Mouse (Mus musculus): Measurements from ENCODE around the gene Myh3. TPM values are rescaled to one million over a fixed set of nuclear protein-coding genes. Genes with fewer than 3 reads are reported as not detected.
"Not testable (repeated sequence)": the region's sequence is repeated elsewhere in the genome, so short reads cannot be mapped to it uniquely, and the experiment has no call there.

The Myh3 gene
- polyA plus RNA-seq, 1 experiment, result not detected

GRCm38 (mm10) chr11:67087225-67087624 lies 9.1 kb downstream of the Myh3 start:
- 83% methylated on average over 12 of the region's 12 CpGs for WGBS
- no peak overlapping the region for H3K27ac ChIP-seq (ENCODE audit: control insufficient read depth, insufficient read depth, low read depth, low read length, poor library complexity)
- no peak overlapping the region for H3K4me3 ChIP-seq (replicated peaks; ENCODE audit: control insufficient read depth, low read depth, low read length)
- no peak for TF ChIP-seq CTCF (IDR thresholded peaks at IDR 0.05; ENCODE audit: control insufficient read depth, insufficient read depth, low read length)
- no peak for TF ChIP-seq POLR2A (IDR thresholded peaks at IDR 0.05; ENCODE audit: borderline replicate concordance, control insufficient read depth, low read depth, low read length)
- no peaks in the 10 kb centered on the region for H3K4me1 ChIP-seq (ENCODE audit: control insufficient read depth, insufficient read depth, low read length)

- not testable (repeated sequence) for H3K27ac ChIP-seq (ENCODE audit: control insufficient read depth, insufficient read depth, low read depth, low read length, poor library complexity); H3K4me1 ChIP-seq (ENCODE audit: control insufficient read depth, insufficient read depth, low read length); H3K4me3 ChIP-seq (replicated peaks; ENCODE audit: control insufficient read depth, low read depth, low read length)
- 75% methylated on average over 12 of the region's 12 CpGs for WGBS
Observed at GRCm38 (mm10) chr11:67092354-67092753, 14.3 kb downstream of the Myh3 start.

- H3K4me1 ChIP-seq (ENCODE audit: control insufficient read depth, insufficient read depth, low read length), result no peaks in the 10 kb centered on the region
- no peak overlapping the region for H3K27ac ChIP-seq (ENCODE audit: control insufficient read depth, insufficient read depth, low read depth, low read length, poor library complexity)
- no peak for TF ChIP-seq POLR2A (IDR thresholded peaks at IDR 0.05; ENCODE audit: borderline replicate concordance, control insufficient read depth, low read depth, low read length)
- TF ChIP-seq CTCF (IDR thresholded peaks at IDR 0.05; ENCODE audit: control insufficient read depth, insufficient read depth, low read length), result no peak
- no peak overlapping the region for H3K4me3 ChIP-seq (replicated peaks; ENCODE audit: control insufficient read depth, low read depth, low read length)
- 67% methylated on average over 9 of the region's 9 CpGs for WGBS
Observed at GRCm38 (mm10) chr11:67093201-67093600, 15.1 kb downstream of the Myh3 start.

- no peaks in the 10 kb centered on the region for H3K4me1 ChIP-seq (ENCODE audit: control insufficient read depth, insufficient read depth, low read length)
- TF ChIP-seq CTCF (IDR thresholded peaks at IDR 0.05; ENCODE audit: control insufficient read depth, insufficient read depth, low read length) (no peak), POLR2A (IDR thresholded peaks at IDR 0.05; ENCODE audit: borderline replicate concordance, control insufficient read depth, low read depth, low read length) (no peak)
- 90% methylated on average over 5 of the region's 5 CpGs for WGBS
- no peak overlapping the region for H3K27ac ChIP-seq (ENCODE audit: control insufficient read depth, insufficient read depth, low read depth, low read length, poor library complexity)
- H3K4me3 ChIP-seq (replicated peaks; ENCODE audit: control insufficient read depth, low read depth, low read length), result no peak overlapping the region
Observed at GRCm38 (mm10) chr11:67093652-67094051, 15.6 kb downstream of the Myh3 start.

GRCm38 (mm10) chr11:67094470-67094869 lies 16.4 kb downstream of the Myh3 start:
- 71% methylated on average over 29 of the region's 29 CpGs for WGBS
- no peaks in the 10 kb centered on the region for H3K4me1 ChIP-seq (ENCODE audit: control insufficient read depth, insufficient read depth, low read length)
- no peak overlapping the region for H3K4me3 ChIP-seq (replicated peaks; ENCODE audit: control insufficient read depth, low read depth, low read length)
- TF ChIP-seq POLR2A (IDR thresholded peaks at IDR 0.05; ENCODE audit: borderline replicate concordance, control insufficient read depth, low read depth, low read length) (no peak), CTCF (IDR thresholded peaks at IDR 0.05; ENCODE audit: control insufficient read depth, insufficient read depth, low read length) (no peak)
- H3K27ac ChIP-seq (ENCODE audit: control insufficient read depth, insufficient read depth, low read depth, low read length, poor library complexity), result no peak overlapping the region

- WGBS, result 83% methylated on average over 10 of the region's 10 CpGs
Observed at GRCm38 (mm10) chr11:67097709-67098108, 19.6 kb downstream of the Myh3 start.

GRCm38 (mm10) chr11:67098427-67098826 lies 20.3 kb downstream of the Myh3 start:
- 79% methylated on average over 11 of the region's 11 CpGs for WGBS
- Histone ChIP-seq H3K4me1 (ENCODE audit: control insufficient read depth, insufficient read depth, low read length) (no peaks in the 10 kb centered on the region), H3K4me3 (replicated peaks; ENCODE audit: control insufficient read depth, low read depth, low read length) (no peak overlapping the region), H3K27ac (ENCODE audit: control insufficient read depth, insufficient read depth, low read depth, low read length, poor library complexity) (no peak overlapping the region)
- TF ChIP-seq CTCF (IDR thresholded peaks at IDR 0.05; ENCODE audit: control insufficient read depth, insufficient read depth, low read length) (no peak), POLR2A (IDR thresholded peaks at IDR 0.05; ENCODE audit: borderline replicate concordance, control insufficient read depth, low read depth, low read length) (no peak)

More at GRCm38 (mm10) chr11:67097709-67098108, 19.6 kb downstream of the Myh3 start:
- no peak overlapping the region for H3K4me3 ChIP-seq (replicated peaks; ENCODE audit: control insufficient read depth, low read depth, low read length)
- H3K4me1 ChIP-seq (ENCODE audit: control insufficient read depth, insufficient read depth, low read length), result no peaks in the 10 kb centered on the region
- H3K27ac ChIP-seq (ENCODE audit: control insufficient read depth, insufficient read depth, low read depth, low read length, poor library complexity), result no peak overlapping the region
- TF ChIP-seq POLR2A (IDR thresholded peaks at IDR 0.05; ENCODE audit: borderline replicate concordance, control insufficient read depth, low read depth, low read length) (no peak), CTCF (IDR thresholded peaks at IDR 0.05; ENCODE audit: control insufficient read depth, insufficient read depth, low read length) (no peak)

- no peaks in the 10 kb centered on the region for H3K4me1 ChIP-seq (ENCODE audit: control insufficient read depth, insufficient read depth, low read length)
- WGBS, result 85% methylated on average over 16 of the region's 16 CpGs
- TF ChIP-seq POLR2A (IDR thresholded peaks at IDR 0.05; ENCODE audit: borderline replicate concordance, control insufficient read depth, low read depth, low read length) (no peak), CTCF (IDR thresholded peaks at IDR 0.05; ENCODE audit: control insufficient read depth, insufficient read depth, low read length) (no peak)
Observed at GRCm38 (mm10) chr11:67099241-67099640, 21.1 kb downstream of the Myh3 start.

GRCm38 (mm10) chr11:67100169-67100568 lies 22.1 kb downstream of the Myh3 start:
- WGBS, result 30% methylated on average over 6 of the region's 6 CpGs
- TF ChIP-seq POLR2A (IDR thresholded peaks at IDR 0.05; ENCODE audit: borderline replicate concordance, control insufficient read depth, low read depth, low read length) (no peak), CTCF (IDR thresholded peaks at IDR 0.05; ENCODE audit: control insufficient read depth, insufficient read depth, low read length) (no peak)
- no peaks in the 10 kb centered on the region for H3K4me1 ChIP-seq (ENCODE audit: control insufficient read depth, insufficient read depth, low read length)
- H3K27ac ChIP-seq (ENCODE audit: control insufficient read depth, insufficient read depth, low read depth, low read length, poor library complexity), result no peak overlapping the region
- no peak overlapping the region for H3K4me3 ChIP-seq (replicated peaks; ENCODE audit: control insufficient read depth, low read depth, low read length)

More at GRCm38 (mm10) chr11:67099241-67099640, 21.1 kb downstream of the Myh3 start:
- H3K4me3 ChIP-seq (replicated peaks; ENCODE audit: control insufficient read depth, low read depth, low read length), result no peak overlapping the region
- H3K27ac ChIP-seq (ENCODE audit: control insufficient read depth, insufficient read depth, low read depth, low read length, poor library complexity), result no peak overlapping the region
